Mouse (Mus musculus): ENCODE data around the gene Gsg1l. TPM values are rescaled to one million over a fixed set of nuclear protein-coding genes. Genes with fewer than 3 reads are reported as not detected.

The Gsg1l gene
- polyA plus RNA-seq, 1 experiment from 2014 or later, result 0.72 TPM

- no peak overlapping the region for H3K4me3 ChIP-seq (replicated peaks; ENCODE audit: low read depth, low read length)
- no peak for TF ChIP-seq CTCF (IDR thresholded peaks at IDR 0.05; ENCODE audit: low read depth)
- H3K9me3 ChIP-seq (replicated peaks; ENCODE audit: low read length), result no peaks in the 10 kb centered on the region
- H3K27me3 ChIP-seq (ENCODE audit: insufficient read depth, low read length), result no peaks in the 10 kb centered on the region
- ATAC-seq (replicated peaks; ENCODE audit: low FRiP score, low read depth), result no peak
- no peak overlapping the region for H3K4me2 ChIP-seq (ENCODE audit: low read length)
- WGBS, result 75% methylated on average over 3 of the region's 3 CpGs
- H3K27ac ChIP-seq, result no peak overlapping the region
- H3K36me3 ChIP-seq (ENCODE audit: insufficient read depth, low read length), result peaks cover 64% of the 10 kb centered on the region
- H3K9ac ChIP-seq (ENCODE audit: low read depth, low read length), result no peak overlapping the region
- no peaks in the 10 kb centered on the region for H3K4me1 ChIP-seq (replicated peaks; ENCODE audit: insufficient read depth, low read length)
- DNase-seq (ENCODE audit: low spot score), result no peak
Measured at GRCm38 (mm10) chr7:126109898-126110297, 27.7 kb upstream of the Gsg1l start.

GRCm38 (mm10) chr7:126100440-126100839, 18.2 kb upstream of the Gsg1l start:
- ATAC-seq (replicated peaks; ENCODE audit: low FRiP score, low read depth) (no peak), DNase-seq (ENCODE audit: low spot score) (no peak)
- no peaks in the 10 kb centered on the region for H3K9me3 ChIP-seq (replicated peaks; ENCODE audit: low read length)
- no peak overlapping the region for H3K4me2 ChIP-seq (ENCODE audit: low read length)
- peaks cover 38% of the 10 kb centered on the region for H3K36me3 ChIP-seq (ENCODE audit: insufficient read depth, low read length)
- no peak overlapping the region for H3K9ac ChIP-seq (ENCODE audit: low read depth, low read length)
- no peaks in the 10 kb centered on the region for H3K27me3 ChIP-seq (ENCODE audit: insufficient read depth, low read length)
- no peak overlapping the region for H3K4me3 ChIP-seq (replicated peaks; ENCODE audit: low read depth, low read length)
- no peak overlapping the region for H3K27ac ChIP-seq
- no peaks in the 10 kb centered on the region for H3K4me1 ChIP-seq (replicated peaks; ENCODE audit: insufficient read depth, low read length)
- WGBS, result 94% methylated on average over 11 of the region's 11 CpGs
- TF ChIP-seq CTCF (IDR thresholded peaks at IDR 0.05; ENCODE audit: low read depth), result no peak

- Histone ChIP-seq H3K9me3 (replicated peaks; ENCODE audit: low read length) (no peaks in the 10 kb centered on the region), H3K36me3 (ENCODE audit: insufficient read depth, low read length) (peaks cover 34% of the 10 kb centered on the region), H3K27me3 (ENCODE audit: insufficient read depth, low read length) (no peaks in the 10 kb centered on the region), H3K4me1 (replicated peaks; ENCODE audit: insufficient read depth, low read length) (no peaks in the 10 kb centered on the region), H3K4me3 (replicated peaks; ENCODE audit: low read depth, low read length) (no peak overlapping the region), H3K27ac (no peak overlapping the region), H3K4me2 (ENCODE audit: low read length) (no peak overlapping the region), H3K9ac (ENCODE audit: low read depth, low read length) (no peak overlapping the region)
- WGBS, result 82% methylated on average over 2 of the region's 2 CpGs
- no peak for TF ChIP-seq CTCF (IDR thresholded peaks at IDR 0.05; ENCODE audit: low read depth)
- ATAC-seq (replicated peaks; ENCODE audit: low FRiP score, low read depth) (0 out of 2 replicates have a peak, but pooled peaks have one; percentile 23), DNase-seq (ENCODE audit: low spot score) (no peak)
Measured at GRCm38 (mm10) chr7:126099835-126100234, 17.6 kb upstream of the Gsg1l start.

- peaks cover 31% of the 10 kb centered on the region for H3K36me3 ChIP-seq (ENCODE audit: insufficient read depth, low read length)
- no peak for TF ChIP-seq CTCF (IDR thresholded peaks at IDR 0.05; ENCODE audit: low read depth)
- ATAC-seq (replicated peaks; ENCODE audit: low FRiP score, low read depth), result 0 out of 2 replicates have a peak, but pooled peaks have one; percentile 33
Measured at GRCm38 (mm10) chr7:126099163-126099775, 17.1 kb upstream of the Gsg1l start.

GRCm38 (mm10) chr7:126097219-126097915, 15.2 kb upstream of the Gsg1l start:
- Histone ChIP-seq H3K27me3 (ENCODE audit: insufficient read depth, low read length) (no peaks in the 10 kb centered on the region), H3K27ac (no peak overlapping the region), H3K4me3 (replicated peaks; ENCODE audit: low read depth, low read length) (no peak overlapping the region), H3K9ac (ENCODE audit: low read depth, low read length) (no peak overlapping the region), H3K4me1 (replicated peaks; ENCODE audit: insufficient read depth, low read length) (no peaks in the 10 kb centered on the region), H3K36me3 (ENCODE audit: insufficient read depth, low read length) (peaks cover 22% of the 10 kb centered on the region), H3K9me3 (replicated peaks; ENCODE audit: low read length) (no peaks in the 10 kb centered on the region), H3K4me2 (ENCODE audit: low read length) (no peak overlapping the region)
- no peak for TF ChIP-seq CTCF (IDR thresholded peaks at IDR 0.05; ENCODE audit: low read depth)
- DNase-seq (ENCODE audit: low spot score), result no peak
- no peak for ATAC-seq (replicated peaks; ENCODE audit: low FRiP score, low read depth)
- WGBS, result 83% methylated on average over 9 of the region's 9 CpGs

More at GRCm38 (mm10) chr7:126099163-126099775, 17.1 kb upstream of the Gsg1l start:
- DNase-seq (ENCODE audit: low spot score), result no peak
- WGBS, result 91% methylated on average over 7 of the region's 7 CpGs
- Histone ChIP-seq H3K4me2 (ENCODE audit: low read length) (no peak overlapping the region), H3K9me3 (replicated peaks; ENCODE audit: low read length) (no peaks in the 10 kb centered on the region), H3K4me3 (replicated peaks; ENCODE audit: low read depth, low read length) (no peak overlapping the region), H3K27me3 (ENCODE audit: insufficient read depth, low read length) (no peaks in the 10 kb centered on the region), H3K4me1 (replicated peaks; ENCODE audit: insufficient read depth, low read length) (no peaks in the 10 kb centered on the region), H3K9ac (ENCODE audit: low read depth, low read length) (no peak overlapping the region), H3K27ac (no peak overlapping the region)

GRCm38 (mm10) chr7:126096596-126096995, 14.4 kb upstream of the Gsg1l start:
- Histone ChIP-seq H3K27ac (no peak overlapping the region), H3K4me3 (replicated peaks; ENCODE audit: low read depth, low read length) (no peak overlapping the region), H3K27me3 (ENCODE audit: insufficient read depth, low read length) (no peaks in the 10 kb centered on the region), H3K9ac (ENCODE audit: low read depth, low read length) (no peak overlapping the region), H3K9me3 (replicated peaks; ENCODE audit: low read length) (no peaks in the 10 kb centered on the region), H3K36me3 (ENCODE audit: insufficient read depth, low read length) (peaks cover 16% of the 10 kb centered on the region; the same call in 1 of the 2 replicates), H3K4me1 (replicated peaks; ENCODE audit: insufficient read depth, low read length) (no peaks in the 10 kb centered on the region), H3K4me2 (ENCODE audit: low read length) (no peak overlapping the region)
- WGBS, result 71% methylated on average over 5 of the region's 5 CpGs
- DNase-seq (ENCODE audit: low spot score), result peak; percentile 43
- no peak; the same call in 1 of the 2 replicates for ATAC-seq (replicated peaks; ENCODE audit: low FRiP score, low read depth)
- TF ChIP-seq CTCF (IDR thresholded peaks at IDR 0.05; ENCODE audit: low read depth), result no peak
